Mouse (Mus musculus) telencephalon, adult 2 months (tissue): ENCODE measurements around the gene Ush1c.
A peak's percentile ranks its signal among the peaks of the same experiment; 100 is the strongest.

Experiments
- DNase-seq: peaks from one replicate; pipeline ENCODE4 v3.0.0-alpha.2; 2011; ENCODE audit warnings: low read depth, low spot score

Ush1c gene

GRCm38 (mm10) chr7:46238346-46238745 lies at the start of gene Ush1c:
Ush1c (minus strand) TSS chr7:46238503.
- no peak for DNase-seq

GRCm38 (mm10) chr7:46287051-46287450 lies 48.7 kb upstream of the Ush1c start:
- no peak for DNase-seq

GRCm38 (mm10) chr7:46286391-46286790 lies 48.1 kb upstream of the Ush1c start:
- no peak for DNase-seq

- no peak for DNase-seq
Measured at GRCm38 (mm10) chr7:46285161-46285839, 47.0 kb upstream of the Ush1c start.

- DNase-seq: no peak
Measured at GRCm38 (mm10) chr7:46283681-46284080, 45.4 kb upstream of the Ush1c start.

- DNase-seq: no peak
Measured at GRCm38 (mm10) chr7:46282276-46282675, 44.0 kb upstream of the Ush1c start.

- DNase-seq: no peak
Measured at GRCm38 (mm10) chr7:46280896-46281295, 42.6 kb upstream of the Ush1c start.

- peak; percentile 48 for DNase-seq
Measured at GRCm38 (mm10) chr7:46279946-46280345, 41.6 kb upstream of the Ush1c start.

- DNase-seq: no peak
Measured at GRCm38 (mm10) chr7:46276156-46276555, 37.9 kb upstream of the Ush1c start.

GRCm38 (mm10) chr7:46251841-46252240 lies 13.5 kb upstream of the Ush1c start:
- no peak for DNase-seq

- DNase-seq: no peak
Measured at GRCm38 (mm10) chr7:46247606-46248005, 9.3 kb upstream of the Ush1c start.

- no peak for DNase-seq
Measured at GRCm38 (mm10) chr7:46246876-46247275, 8.6 kb upstream of the Ush1c start.

- DNase-seq: no peak
Measured at GRCm38 (mm10) chr7:46240696-46241095, 2.4 kb upstream of the Ush1c start, which contains the start of gene Otog. Otog (plus strand) TSS chr7:46240987.

- DNase-seq: no peak
Measured at GRCm38 (mm10) chr7:46240091-46240490, 1.8 kb upstream of the Ush1c start.

- DNase-seq: no peak
Measured at GRCm38 (mm10) chr7:46237192-46237591, 1.1 kb downstream of the Ush1c start.

GRCm38 (mm10) chr7:46236363-46236762 lies 1.9 kb downstream of the Ush1c start:
- DNase-seq: no peak

- DNase-seq: no peak
Measured at GRCm38 (mm10) chr7:46235948-46236347, 2.4 kb downstream of the Ush1c start.

- DNase-seq: peak; percentile 18
Measured at GRCm38 (mm10) chr7:46226936-46227335, 11.4 kb downstream of the Ush1c start.

- no peak for DNase-seq
Measured at GRCm38 (mm10) chr7:46226253-46226652, 12.1 kb downstream of the Ush1c start.

GRCm38 (mm10) chr7:46220591-46221129 lies 17.6 kb downstream of the Ush1c start:
- no peak for DNase-seq

GRCm38 (mm10) chr7:46218415-46218814 lies 19.9 kb downstream of the Ush1c start:
- DNase-seq: no peak

- no peak for DNase-seq
Measured at GRCm38 (mm10) chr7:46216481-46216880, 21.8 kb downstream of the Ush1c start.

- DNase-seq: no peak
Measured at GRCm38 (mm10) chr7:46210276-46210675, 28.0 kb downstream of the Ush1c start.

GRCm38 (mm10) chr7:46208131-46208530 lies 30.2 kb downstream of the Ush1c start:
- no peak for DNase-seq
